Mouse (Mus musculus) urinary bladder, postnatal 4 days (tissue): Measurements from ENCODE around the gene Zfp655.
"Not testable (repeated sequence)": the region's sequence is repeated elsewhere in the genome, so short reads cannot be mapped to it uniquely, and the experiment has no call there.

Experiments used
- DNase-seq, 2 experiments: peaks; one replicate each; pipeline ENCODE4 v3.0.0; 2021 to 2022; ENCODE audit warnings: low spot score in 2 of 2

Zfp655 gene

GRCm38 (mm10) chr5:145222840-145223239 lies 8.7 kb upstream of the Zfp655 start:
- no peak for DNase-seq

- DNase-seq = no peak
Measured at GRCm38 (mm10) chr5:145223395-145223794, 8.1 kb upstream of the Zfp655 start.

- no peak for DNase-seq
Measured at GRCm38 (mm10) chr5:145226453-145226852, 5.1 kb upstream of the Zfp655 start.

- DNase-seq = not testable (repeated sequence)
Measured at GRCm38 (mm10) chr5:145229283-145229682, 2.2 kb upstream of the Zfp655 start.

GRCm38 (mm10) chr5:145230641-145231040 lies 874 bp upstream of the Zfp655 start:
- no peak for DNase-seq

GRCm38 (mm10) chr5:145231893-145232411 lies 437 bp downstream of the Zfp655 start:
- DNase-seq = no peak

- DNase-seq = no peak
Measured at GRCm38 (mm10) chr5:145234636-145235035, 3.1 kb downstream of the Zfp655 start.

GRCm38 (mm10) chr5:145249520-145249919 lies 18.0 kb downstream of the Zfp655 start:
- DNase-seq = no peak

- DNase-seq = not testable (repeated sequence)
Measured at GRCm38 (mm10) chr5:145273568-145273967, 42.1 kb downstream of the Zfp655 start.

- DNase-seq = peak in 1 of 2 experiments; percentile 19
Measured at GRCm38 (mm10) chr5:145279948-145280347, 48.4 kb downstream of the Zfp655 start.

- peak; percentile 88 to 91 for DNase-seq
Measured at GRCm38 (mm10) chr5:145280371-145281143, 49.0 kb downstream of the Zfp655 start, which contains the start of gene Zscan25. TSS of gene Zscan25 (plus strand) at chr5:145280500.

GRCm38 (mm10) chr5:145288382-145288781 lies 56.9 kb downstream of the Zfp655 start:
- DNase-seq = no peak

- DNase-seq = no peak
Measured at GRCm38 (mm10) chr5:145290697-145291096, 59.2 kb downstream of the Zfp655 start.

- no peak for DNase-seq
Measured at GRCm38 (mm10) chr5:145292398-145292797, 60.9 kb downstream of the Zfp655 start.
